Mouse (Mus musculus) spleen, adult 2 months (tissue): ENCODE data around the gene Golga5.

Experiments used
- CTCF ChIP-seq: fragments of 200-500 bp; IDR thresholded peaks from 2 replicates; pipeline ENCODE4 v1.5.1; 2011; ENCODE audit warnings: mild to moderate bottlenecking, inconsistent platforms; ENCODE audit not compliant: insufficient read depth, insufficient read length, insufficient replicate concordance; ENCODE audit errors: extremely low read depth
- POLR2A ChIP-seq: fragments of 200-500 bp; IDR thresholded peaks from 2 replicates; pipeline ENCODE4 v1.6.1; 2011; ENCODE audit warnings: low read depth, low read length, inconsistent platforms

- TF ChIP-seq CTCF, result no peak
- TF ChIP-seq POLR2A, result no peak
These were observed 48.6 kb upstream of the Golga5 start for GRCm38 (mm10) chr12:102420168-102420890.
